Mouse (Mus musculus): ENCODE data around the gene Shmt2. TPM values are rescaled to one million over a fixed set of nuclear protein-coding genes. Genes with fewer than 3 reads are reported as not detected.

Shmt2 gene
- polyA plus RNA-seq (2015; fragmentation: Nextera tagmentation; extraction: Ambion mirVana), result 127 and 132 TPM in 2 replicates

- H3K36me3 ChIP-seq (ENCODE audit: control insufficient read depth, insufficient read depth), result peaks cover 25% of the 10 kb centered on the region
- peak within 1 kb of the TSS; percentile 74 for H3K9ac ChIP-seq (ENCODE audit: low read length)
- peak within 1 kb of the TSS; percentile 78 for H3K4me2 ChIP-seq (ENCODE audit: low read depth, low read length)
- WGBS, result under 1% methylated on average over 21 of the region's 21 CpGs
- ATAC-seq (replicated peaks; ENCODE audit: extremely low read depth, insufficient read depth, low FRiP score), result peak; percentile 54
- H3K4me3 ChIP-seq (ENCODE audit: low read length), result peak within 1 kb of the TSS; percentile 80
- peaks cover 26% of the 10 kb centered on the region for H3K4me1 ChIP-seq (ENCODE audit: control insufficient read depth, insufficient read depth, low read length)
- no peaks in the 10 kb centered on the region for H3K9me3 ChIP-seq (replicated peaks; ENCODE audit: control insufficient read depth, low read length)
- H3K27ac ChIP-seq (ENCODE audit: low read length), result no peak within 1 kb of the TSS
- H3K27me3 ChIP-seq (ENCODE audit: control insufficient read depth, insufficient read depth, low read length), result peaks cover 34% of the 10 kb centered on the region
Observed at GRCm38 (mm10) chr10:127522088-127522581, at the start of gene Shmt2. Gene Shmt2, minus strand, starts transcription at chr10:127522444.

GRCm38 (mm10) chr10:127570937-127571641 lies 48.8 kb upstream of the Shmt2 start:
- Histone ChIP-seq H3K27ac (ENCODE audit: low read length) (no peak overlapping the region), H3K9ac (ENCODE audit: low read length) (no peak overlapping the region), H3K4me2 (ENCODE audit: low read depth, low read length) (no peak overlapping the region), H3K36me3 (ENCODE audit: control insufficient read depth, insufficient read depth) (peaks cover 5% of the 10 kb centered on the region), H3K9me3 (replicated peaks; ENCODE audit: control insufficient read depth, low read length) (no peaks in the 10 kb centered on the region), H3K4me1 (ENCODE audit: control insufficient read depth, insufficient read depth, low read length) (no peaks in the 10 kb centered on the region), H3K4me3 (ENCODE audit: low read length) (no peak overlapping the region), H3K27me3 (ENCODE audit: control insufficient read depth, insufficient read depth, low read length) (no peaks in the 10 kb centered on the region)
- 87% methylated on average over 17 of the region's 17 CpGs for WGBS
- no peak for ATAC-seq (replicated peaks; ENCODE audit: extremely low read depth, insufficient read depth, low FRiP score)

- Histone ChIP-seq H3K27ac (ENCODE audit: low read length) (0 out of 2 replicates have a peak overlapping the region, but pooled peaks have one; percentile 18), H3K4me3 (ENCODE audit: low read length) (no peak overlapping the region), H3K36me3 (ENCODE audit: control insufficient read depth, insufficient read depth) (peaks cover 3% of the 10 kb centered on the region), H3K27me3 (ENCODE audit: control insufficient read depth, insufficient read depth, low read length) (no peaks in the 10 kb centered on the region), H3K4me2 (ENCODE audit: low read depth, low read length) (no peak overlapping the region), H3K9me3 (replicated peaks; ENCODE audit: control insufficient read depth, low read length) (no peaks in the 10 kb centered on the region), H3K9ac (ENCODE audit: low read length) (no peak overlapping the region), H3K4me1 (ENCODE audit: control insufficient read depth, insufficient read depth, low read length) (no peaks in the 10 kb centered on the region)
- WGBS, result 58% methylated on average over 6 of the region's 6 CpGs
- ATAC-seq (replicated peaks; ENCODE audit: extremely low read depth, insufficient read depth, low FRiP score), result no peak
Observed at GRCm38 (mm10) chr10:127570384-127570783, 48.1 kb upstream of the Shmt2 start.

DNA sequence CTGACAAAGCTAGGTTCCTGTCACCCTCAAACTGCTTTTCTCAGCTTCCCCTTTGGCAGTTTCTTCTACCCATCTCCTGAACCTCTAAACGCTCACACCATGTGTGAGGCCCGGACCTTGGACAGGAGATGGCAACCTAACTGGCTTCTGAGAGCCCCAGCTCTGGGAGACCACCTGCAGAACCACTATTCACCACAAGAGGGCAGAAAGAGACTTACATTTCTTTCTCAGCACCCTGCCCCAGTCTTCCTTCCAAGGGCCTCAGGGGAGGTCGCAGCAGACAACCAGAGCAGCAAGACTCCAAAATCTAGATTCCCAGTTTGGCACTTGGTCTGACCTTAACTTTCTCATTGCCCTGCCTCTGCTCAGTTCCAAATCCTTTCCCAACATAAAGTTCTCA lies 47.2 kb upstream of the Shmt2 start:
- H3K9ac ChIP-seq (ENCODE audit: low read length), result no peak overlapping the region
- ATAC-seq (replicated peaks; ENCODE audit: extremely low read depth, insufficient read depth, low FRiP score), result 0 out of 2 replicates have a peak, but pooled peaks have one; percentile 14
- H3K27ac ChIP-seq (ENCODE audit: low read length), result no peak overlapping the region
- no peak overlapping the region for H3K4me2 ChIP-seq (ENCODE audit: low read depth, low read length)
- no peak overlapping the region for H3K4me3 ChIP-seq (ENCODE audit: low read length)
- no peaks in the 10 kb centered on the region for H3K36me3 ChIP-seq (ENCODE audit: control insufficient read depth, insufficient read depth)
- WGBS, result 18% methylated on average over 3 of the region's 3 CpGs
- peaks cover 1% of the 10 kb centered on the region for H3K4me1 ChIP-seq (ENCODE audit: control insufficient read depth, insufficient read depth, low read length)
- H3K27me3 ChIP-seq (ENCODE audit: control insufficient read depth, insufficient read depth, low read length), result no peaks in the 10 kb centered on the region
- no peaks in the 10 kb centered on the region for H3K9me3 ChIP-seq (replicated peaks; ENCODE audit: control insufficient read depth, low read length)

GRCm38 (mm10) chr10:127566553-127567326 lies 44.5 kb upstream of the Shmt2 start:
- 93% methylated on average over 28 of the region's 28 CpGs for WGBS
- Histone ChIP-seq H3K4me2 (ENCODE audit: low read depth, low read length) (no peak overlapping the region), H3K27ac (ENCODE audit: low read length) (no peak overlapping the region), H3K4me3 (ENCODE audit: low read length) (no peak overlapping the region), H3K9ac (ENCODE audit: low read length) (no peak overlapping the region), H3K36me3 (ENCODE audit: control insufficient read depth, insufficient read depth) (no peaks in the 10 kb centered on the region), H3K4me1 (ENCODE audit: control insufficient read depth, insufficient read depth, low read length) (peaks cover 6% of the 10 kb centered on the region), H3K27me3 (ENCODE audit: control insufficient read depth, insufficient read depth, low read length) (no peaks in the 10 kb centered on the region), H3K9me3 (replicated peaks; ENCODE audit: control insufficient read depth, low read length) (no peaks in the 10 kb centered on the region)
- no peak for ATAC-seq (replicated peaks; ENCODE audit: extremely low read depth, insufficient read depth, low FRiP score)

- 19% methylated on average over 13 of the region's 13 CpGs for WGBS
- Histone ChIP-seq H3K4me3 (ENCODE audit: low read length) (no peak overlapping the region), H3K9ac (ENCODE audit: low read length) (no peak overlapping the region), H3K27ac (ENCODE audit: low read length) (0 out of 2 replicates have a peak overlapping the region, but pooled peaks have one; percentile 4), H3K4me2 (ENCODE audit: low read depth, low read length) (0 out of 2 replicates have a peak overlapping the region, but pooled peaks have one; percentile 1), H3K36me3 (ENCODE audit: control insufficient read depth, insufficient read depth) (0 out of 2 replicates have a peak, but pooled peaks cover 3% of the 10 kb centered on the region), H3K27me3 (ENCODE audit: control insufficient read depth, insufficient read depth, low read length) (no peaks in the 10 kb centered on the region), H3K9me3 (replicated peaks; ENCODE audit: control insufficient read depth, low read length) (no peaks in the 10 kb centered on the region), H3K4me1 (ENCODE audit: control insufficient read depth, insufficient read depth, low read length) (peaks cover 6% of the 10 kb centered on the region)
- ATAC-seq (replicated peaks; ENCODE audit: extremely low read depth, insufficient read depth, low FRiP score), result peak; percentile 88
Observed at GRCm38 (mm10) chr10:127564301-127564700, 42.1 kb upstream of the Shmt2 start.

- Histone ChIP-seq H3K9ac (ENCODE audit: low read length) (no peak overlapping the region), H3K27ac (ENCODE audit: low read length) (no peak overlapping the region)
- ATAC-seq (replicated peaks; ENCODE audit: extremely low read depth, insufficient read depth, low FRiP score), result 0 out of 2 replicates have a peak, but pooled peaks have one; percentile 25
Observed at GRCm38 (mm10) chr10:127563840-127564239, 41.6 kb upstream of the Shmt2 start.

GRCm38 (mm10) chr10:127561145-127561544 lies 38.9 kb upstream of the Shmt2 start:
- no peak overlapping the region for H3K9ac ChIP-seq (ENCODE audit: low read length)
- ATAC-seq (replicated peaks; ENCODE audit: extremely low read depth, insufficient read depth, low FRiP score), result no peak

More at GRCm38 (mm10) chr10:127563840-127564239, 41.6 kb upstream of the Shmt2 start:
- no peaks in the 10 kb centered on the region for H3K27me3 ChIP-seq (ENCODE audit: control insufficient read depth, insufficient read depth, low read length)
- H3K4me3 ChIP-seq (ENCODE audit: low read length), result no peak overlapping the region
- WGBS, result 47% methylated on average over 8 of the region's 8 CpGs
- 0 out of 2 replicates have a peak, but pooled peaks cover 3% of the 10 kb centered on the region for H3K36me3 ChIP-seq (ENCODE audit: control insufficient read depth, insufficient read depth)
- no peaks in the 10 kb centered on the region for H3K9me3 ChIP-seq (replicated peaks; ENCODE audit: control insufficient read depth, low read length)
- no peak overlapping the region for H3K4me2 ChIP-seq (ENCODE audit: low read depth, low read length)
- H3K4me1 ChIP-seq (ENCODE audit: control insufficient read depth, insufficient read depth, low read length), result peaks cover 6% of the 10 kb centered on the region

More at GRCm38 (mm10) chr10:127561145-127561544, 38.9 kb upstream of the Shmt2 start:
- Histone ChIP-seq H3K27ac (ENCODE audit: low read length) (no peak overlapping the region), H3K36me3 (ENCODE audit: control insufficient read depth, insufficient read depth) (0 out of 2 replicates have a peak, but pooled peaks cover 10% of the 10 kb centered on the region), H3K4me1 (ENCODE audit: control insufficient read depth, insufficient read depth, low read length) (peaks cover 6% of the 10 kb centered on the region), H3K4me3 (ENCODE audit: low read length) (no peak overlapping the region), H3K4me2 (ENCODE audit: low read depth, low read length) (no peak overlapping the region), H3K9me3 (replicated peaks; ENCODE audit: control insufficient read depth, low read length) (no peaks in the 10 kb centered on the region), H3K27me3 (ENCODE audit: control insufficient read depth, insufficient read depth, low read length) (no peaks in the 10 kb centered on the region)

Measured in heart, embryonic 16.5 days (tissue).